Mouse (Mus musculus): ENCODE measurements around the gene Gm17019. TPM values are rescaled to one million over a fixed set of nuclear protein-coding genes. Genes with fewer than 3 reads are reported as not detected.
"Not testable (repeated sequence)": the region's sequence is repeated elsewhere in the genome, so short reads cannot be mapped to it uniquely, and the experiment has no call there.

Gm17019 gene
- polyA plus RNA-seq, 1 experiment from 2014 or later, result not detected

DNA sequence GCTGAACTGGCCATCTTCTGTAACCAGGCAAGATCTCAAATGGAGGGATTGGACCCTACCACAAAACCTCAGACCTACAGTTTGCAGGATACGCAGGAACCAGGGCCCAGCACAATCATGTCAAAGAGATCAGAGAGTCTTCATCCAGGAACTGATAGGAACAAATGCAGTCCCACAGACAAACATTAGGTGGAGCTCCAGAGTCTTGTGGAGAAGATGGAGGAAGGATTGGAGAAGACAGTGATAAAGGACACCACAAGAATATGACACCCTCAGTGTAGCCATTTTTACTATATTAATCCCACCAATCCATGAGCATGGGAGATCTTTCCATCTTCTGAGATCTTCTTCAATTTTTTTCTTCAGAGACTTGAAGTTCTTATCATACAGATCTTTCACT is 8.5 kb downstream of the Gm17019 start:
- not testable (repeated sequence) for H3K27ac ChIP-seq (ENCODE audit: poor library complexity, severe bottlenecking); H3K4me1 ChIP-seq (replicated peaks); ATAC-seq (ENCODE audit: insufficient number of reproducible peaks, low FRiP score); H3K27me3 ChIP-seq (replicated peaks); H3K4me3 ChIP-seq; H3K36me3 ChIP-seq; H3K4me2 ChIP-seq; H3K9ac ChIP-seq
- peaks cover 16% of the 10 kb centered on the region for H3K9me3 ChIP-seq (replicated peaks)
- 77% methylated on average over 1 of the region's 1 CpGs for WGBS

DNA sequence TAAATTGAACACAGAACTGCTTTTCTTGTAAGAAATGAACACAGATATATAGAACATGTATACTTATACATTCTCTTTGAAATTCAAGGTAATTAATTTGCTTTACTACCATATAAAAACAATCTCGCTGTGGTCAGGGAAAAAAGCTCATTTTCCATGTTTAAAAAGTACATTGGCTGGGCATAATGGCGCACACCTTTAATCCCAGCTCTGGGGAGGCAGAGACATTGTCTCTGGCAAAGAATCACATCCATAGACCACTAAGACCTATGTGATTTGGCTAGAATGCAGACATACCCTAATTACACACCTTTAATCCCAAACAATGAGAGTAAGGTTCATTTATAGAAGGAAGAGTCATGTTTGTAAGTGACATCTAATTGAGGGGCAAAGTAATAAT is 12.7 kb downstream of the Gm17019 start:
- not testable (repeated sequence) for H3K36me3 ChIP-seq; H3K9ac ChIP-seq; H3K27ac ChIP-seq (ENCODE audit: poor library complexity, severe bottlenecking); H3K4me1 ChIP-seq (replicated peaks); H3K4me3 ChIP-seq; H3K4me2 ChIP-seq; H3K27me3 ChIP-seq (replicated peaks)
- peaks cover 10% of the 10 kb centered on the region for H3K9me3 ChIP-seq (replicated peaks)
- WGBS, result 63% methylated on average over 2 of the region's 2 CpGs
- ATAC-seq (ENCODE audit: insufficient number of reproducible peaks, low FRiP score), result peak; percentile 53; the same call in 1 of the 2 replicates

DNA sequence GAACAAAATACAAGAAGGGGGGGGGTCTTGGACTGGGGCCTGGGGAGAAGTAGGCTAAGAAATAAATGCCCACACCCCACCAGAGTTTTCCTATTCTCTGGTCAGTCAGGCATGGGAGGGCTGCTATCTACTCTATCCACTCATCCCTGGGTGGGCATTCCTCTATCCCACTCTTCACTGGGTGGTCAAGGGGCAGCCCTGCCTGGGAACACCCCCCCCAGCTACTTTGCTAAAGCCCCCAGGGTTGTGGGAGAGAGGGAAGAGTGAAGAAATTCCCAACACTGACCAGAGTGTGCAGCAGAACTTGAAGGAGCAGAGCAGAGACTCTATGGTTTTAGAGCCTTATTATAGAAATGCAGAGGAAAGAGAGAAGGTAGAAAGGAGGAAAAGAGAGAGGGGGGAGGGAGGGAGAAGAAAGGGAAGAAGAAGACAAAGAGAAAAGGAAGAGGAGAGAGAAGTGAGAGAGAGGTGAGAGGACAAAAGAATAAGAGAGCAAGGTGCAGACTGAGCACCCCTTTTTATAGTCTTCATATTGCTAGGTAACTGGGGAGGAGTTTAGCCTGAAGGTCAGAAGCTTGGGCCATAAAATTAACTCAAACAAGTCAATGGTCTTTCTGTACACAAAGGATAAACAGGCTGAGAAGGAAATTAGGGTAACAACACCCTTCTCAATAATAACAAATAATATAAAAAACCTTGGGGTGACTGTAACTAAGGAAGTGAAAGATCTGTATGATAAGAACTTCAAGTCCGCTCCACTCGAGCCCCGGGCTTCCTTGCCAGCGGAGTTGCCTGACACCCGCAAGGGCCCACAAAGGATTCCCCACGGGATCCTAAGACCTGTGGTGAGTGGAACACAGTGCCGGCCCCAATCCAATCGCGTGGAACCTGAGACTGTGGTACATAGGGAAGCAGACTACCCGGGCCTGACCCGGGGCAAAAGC is 21.9 kb downstream of the Gm17019 start:
- H3K4me2 ChIP-seq; H3K4me3 ChIP-seq; H3K4me1 ChIP-seq (replicated peaks); H3K9ac ChIP-seq; H3K27me3 ChIP-seq (replicated peaks); H3K36me3 ChIP-seq; H3K27ac ChIP-seq (ENCODE audit: poor library complexity, severe bottlenecking): not testable (repeated sequence)
- 0 out of 2 replicates have a peak, but pooled peaks have one; percentile 57 for ATAC-seq (ENCODE audit: insufficient number of reproducible peaks, low FRiP score)
- peaks cover 15% of the 10 kb centered on the region for H3K9me3 ChIP-seq (replicated peaks)
- 77% methylated on average over 11 of the region's 11 CpGs for WGBS

DNA sequence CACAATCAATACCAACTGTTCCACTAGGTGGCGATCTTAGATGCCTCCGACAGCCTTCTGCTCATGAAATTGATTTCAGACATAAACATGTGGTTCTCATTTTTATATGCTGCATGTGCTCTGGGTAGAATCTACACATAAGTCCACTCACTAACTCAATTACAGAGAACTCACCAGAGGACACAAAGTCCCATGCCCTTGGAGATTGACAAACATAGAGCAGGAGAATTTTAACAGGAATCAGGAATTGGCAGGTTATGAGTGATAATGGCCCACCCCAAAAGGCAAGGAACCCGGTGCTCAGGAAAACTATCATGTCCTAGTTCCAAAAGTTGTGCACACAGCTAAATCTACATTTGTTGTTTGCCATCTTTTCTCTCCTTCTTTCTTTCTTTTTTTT is 25.9 kb downstream of the Gm17019 start:
- H3K27me3 ChIP-seq (replicated peaks); H3K4me2 ChIP-seq; H3K9ac ChIP-seq; H3K4me3 ChIP-seq; H3K27ac ChIP-seq (ENCODE audit: poor library complexity, severe bottlenecking); ATAC-seq (ENCODE audit: insufficient number of reproducible peaks, low FRiP score); H3K4me1 ChIP-seq (replicated peaks); H3K36me3 ChIP-seq: not testable (repeated sequence)
- WGBS, result 49% methylated on average over 3 of the region's 3 CpGs
- peaks cover 23% of the 10 kb centered on the region for H3K9me3 ChIP-seq (replicated peaks)

DNA sequence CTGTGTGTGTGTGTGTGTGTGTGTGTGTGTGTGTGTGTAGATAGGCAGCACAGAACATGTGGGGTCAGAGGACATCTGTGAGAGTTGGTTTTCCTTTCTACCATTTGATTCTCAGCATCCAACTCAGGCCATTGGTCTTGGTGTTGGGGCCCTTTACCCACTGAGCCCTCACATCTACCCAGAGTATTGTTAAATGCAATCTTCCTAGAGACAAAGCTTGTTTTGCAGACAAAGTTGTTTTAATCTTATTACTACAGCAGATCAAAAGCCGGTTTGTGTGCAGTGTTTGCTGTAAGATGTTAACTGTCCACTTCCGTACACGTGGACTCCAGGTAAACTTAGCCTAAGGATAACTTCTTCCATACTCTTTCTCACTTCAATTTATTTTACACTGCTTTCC is 26.5 kb downstream of the Gm17019 start:
- not testable (repeated sequence) for H3K9ac ChIP-seq; H3K4me2 ChIP-seq; H3K4me3 ChIP-seq; ATAC-seq (ENCODE audit: insufficient number of reproducible peaks, low FRiP score); H3K27ac ChIP-seq (ENCODE audit: poor library complexity, severe bottlenecking); H3K36me3 ChIP-seq; H3K27me3 ChIP-seq (replicated peaks); H3K4me1 ChIP-seq (replicated peaks)
- H3K9me3 ChIP-seq (replicated peaks), result peaks cover 19% of the 10 kb centered on the region
- WGBS, result 61% methylated on average over 3 of the region's 3 CpGs

DNA sequence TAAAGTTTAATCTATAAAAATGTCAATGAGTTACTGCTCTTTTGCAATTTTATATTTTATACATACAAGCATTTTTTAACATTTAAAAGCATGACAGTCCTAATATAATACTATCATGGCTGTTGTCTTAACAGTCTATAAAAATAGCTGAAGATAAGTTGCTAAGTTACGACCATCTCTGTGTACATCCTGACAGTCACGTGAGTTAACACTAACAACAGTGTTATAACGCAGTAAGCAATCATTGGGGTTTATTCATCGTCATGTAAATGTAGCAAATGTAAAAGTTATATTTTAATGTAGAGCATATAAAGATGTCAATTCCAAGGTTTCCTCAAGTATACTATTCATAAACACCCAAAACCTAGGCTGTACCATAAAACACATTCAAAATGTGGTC is 27.2 kb downstream of the Gm17019 start:
- WGBS, result 46% methylated on average over 3 of the region's 4 CpGs
- not testable (repeated sequence) for H3K4me1 ChIP-seq (replicated peaks); H3K9ac ChIP-seq; H3K27me3 ChIP-seq (replicated peaks); H3K4me3 ChIP-seq; H3K36me3 ChIP-seq; H3K27ac ChIP-seq (ENCODE audit: poor library complexity, severe bottlenecking); H3K4me2 ChIP-seq
- peaks cover 13% of the 10 kb centered on the region for H3K9me3 ChIP-seq (replicated peaks)
- peak; percentile 61 for ATAC-seq (ENCODE audit: insufficient number of reproducible peaks, low FRiP score)

DNA sequence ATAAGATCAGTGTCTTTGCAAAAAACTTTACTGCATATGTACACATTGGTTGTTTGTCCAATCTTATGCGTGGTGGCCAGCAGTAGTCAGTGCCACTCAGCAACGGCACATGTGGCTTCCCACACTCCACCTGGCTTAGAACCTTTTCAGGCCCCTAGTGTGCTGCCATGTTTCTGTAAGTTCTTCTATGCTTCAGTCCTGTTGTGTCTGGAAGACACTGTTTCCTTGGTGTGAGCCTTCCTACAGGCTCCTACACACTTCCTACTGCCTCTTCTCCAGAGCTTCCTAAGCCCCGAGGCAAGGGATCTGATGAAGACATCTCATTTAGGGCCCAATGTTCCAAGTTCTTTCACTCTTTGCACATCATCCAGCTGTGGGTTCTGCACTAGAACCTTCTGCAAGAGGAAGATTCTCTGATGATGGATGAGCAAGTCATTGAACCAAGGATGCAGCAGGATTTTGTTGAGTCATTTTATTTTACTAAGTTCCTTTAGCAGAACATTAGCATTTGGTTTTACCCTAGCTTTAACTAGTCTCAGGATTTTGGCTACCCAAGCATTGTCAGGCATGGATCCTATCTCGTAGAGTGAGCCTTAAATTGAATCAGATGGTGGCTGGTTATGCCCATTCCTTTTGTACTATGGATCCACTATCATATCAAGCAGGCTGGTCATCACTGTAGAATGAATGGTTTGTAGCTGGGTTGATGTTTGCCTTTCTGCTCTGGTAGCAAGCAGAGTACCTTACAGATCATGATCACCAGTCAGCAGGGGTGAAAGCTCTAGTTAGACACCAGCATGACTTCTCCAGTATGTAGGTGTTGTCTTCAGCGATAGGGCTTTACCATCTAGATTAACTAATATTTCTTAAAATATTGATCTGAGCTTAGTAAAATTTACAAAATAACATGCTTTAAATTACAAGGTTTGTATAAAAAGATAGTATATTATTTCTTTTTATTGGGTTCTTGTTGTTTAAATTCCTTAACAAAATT is 27.9 kb downstream of the Gm17019 start:
- H3K27me3 ChIP-seq (replicated peaks); H3K4me2 ChIP-seq; H3K36me3 ChIP-seq; H3K4me3 ChIP-seq; H3K4me1 ChIP-seq (replicated peaks); H3K9ac ChIP-seq; H3K27ac ChIP-seq (ENCODE audit: poor library complexity, severe bottlenecking): not testable (repeated sequence)
- peaks cover 17% of the 10 kb centered on the region for H3K9me3 ChIP-seq (replicated peaks)
- 69% methylated on average over 5 of the region's 5 CpGs for WGBS
- peak; percentile 87 for ATAC-seq (ENCODE audit: insufficient number of reproducible peaks, low FRiP score)

DNA sequence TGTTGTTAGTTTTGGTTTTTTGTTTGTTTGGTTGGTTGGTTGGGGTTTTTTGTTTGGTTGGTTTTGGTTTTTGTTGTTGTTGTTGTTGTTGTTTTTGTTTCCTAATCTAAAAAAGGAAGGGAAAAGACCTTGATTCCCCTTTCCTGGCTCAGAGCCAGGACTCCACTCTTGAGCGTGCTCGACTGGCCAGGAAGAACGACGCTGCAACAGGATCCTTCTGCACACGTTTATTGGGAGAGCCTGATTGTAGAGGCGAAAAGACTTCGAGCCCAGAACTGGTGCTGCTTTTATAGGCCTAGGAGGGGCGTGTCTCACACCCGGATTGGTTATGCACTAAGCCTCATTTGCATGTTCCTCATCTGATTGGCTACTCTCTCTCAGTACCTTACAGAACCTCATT is 34.7 kb downstream of the Gm17019 start:
- H3K9ac ChIP-seq; H3K4me3 ChIP-seq; H3K4me2 ChIP-seq; H3K36me3 ChIP-seq; H3K4me1 ChIP-seq (replicated peaks); H3K27ac ChIP-seq (ENCODE audit: poor library complexity, severe bottlenecking); H3K27me3 ChIP-seq (replicated peaks): not testable (repeated sequence)
- peaks cover 19% of the 10 kb centered on the region for H3K9me3 ChIP-seq (replicated peaks)
- WGBS, result 68% methylated on average over 9 of the region's 9 CpGs
- ATAC-seq (ENCODE audit: insufficient number of reproducible peaks, low FRiP score), result 0 out of 2 replicates have a peak, but pooled peaks have one; percentile 39

DNA sequence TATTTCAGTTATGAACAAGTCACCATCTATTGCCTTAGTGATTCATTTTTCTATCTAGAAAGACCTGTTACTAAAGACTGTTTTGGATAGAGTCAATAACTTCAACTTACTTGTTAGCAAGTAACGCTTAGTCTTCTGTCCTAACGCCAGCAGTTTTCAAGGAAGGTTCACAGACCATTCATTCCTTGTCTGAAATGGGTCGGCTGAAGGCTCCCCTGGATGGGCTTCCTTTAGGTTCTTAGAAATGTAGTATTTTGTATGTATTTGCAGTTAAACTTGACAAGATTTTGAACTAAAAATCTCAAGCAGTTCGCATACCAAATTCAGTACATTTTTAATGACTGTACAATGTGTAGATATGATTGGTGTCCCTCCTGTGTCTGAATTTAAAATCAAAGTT is 35.2 kb downstream of the Gm17019 start:
- not testable (repeated sequence) for H3K9ac ChIP-seq; H3K27ac ChIP-seq (ENCODE audit: poor library complexity, severe bottlenecking); H3K4me2 ChIP-seq; H3K4me3 ChIP-seq; H3K4me1 ChIP-seq (replicated peaks); H3K36me3 ChIP-seq; H3K27me3 ChIP-seq (replicated peaks)
- ATAC-seq (ENCODE audit: insufficient number of reproducible peaks, low FRiP score), result peak; percentile 39; the same call in 1 of the 2 replicates
- peaks cover 19% of the 10 kb centered on the region for H3K9me3 ChIP-seq (replicated peaks)
- 73% methylated on average over 4 of the region's 4 CpGs for WGBS

DNA sequence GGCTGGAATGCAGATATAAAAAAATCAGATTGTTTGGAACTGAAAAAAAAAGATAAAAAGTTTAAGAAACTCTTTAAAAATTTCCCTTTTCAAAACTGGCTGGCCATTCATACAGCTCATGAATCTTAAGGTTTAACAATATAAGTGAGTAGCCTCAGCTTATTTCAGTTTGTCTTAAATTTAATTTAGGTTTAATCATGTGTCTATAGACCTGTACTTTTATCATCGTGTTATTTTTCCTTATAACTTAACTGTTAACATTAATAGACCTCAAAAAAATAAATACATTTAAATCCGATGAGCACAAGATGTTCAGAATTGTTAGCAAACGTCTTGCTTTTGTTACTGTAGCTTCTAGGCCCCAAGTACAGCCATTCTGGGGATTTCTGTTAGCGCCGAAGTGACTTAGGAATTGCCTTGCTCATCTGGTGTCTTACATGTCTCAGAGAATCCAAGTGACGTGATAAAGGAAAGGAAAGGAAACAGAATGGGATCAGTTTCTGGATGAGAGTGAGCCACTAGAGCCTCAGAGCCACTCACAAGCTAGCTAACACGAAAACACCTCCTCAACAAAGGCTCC is 36.0 kb downstream of the Gm17019 start:
- not testable (repeated sequence) for H3K27me3 ChIP-seq (replicated peaks); H3K27ac ChIP-seq (ENCODE audit: poor library complexity, severe bottlenecking); H3K9ac ChIP-seq; H3K4me2 ChIP-seq; H3K36me3 ChIP-seq; H3K4me3 ChIP-seq; H3K4me1 ChIP-seq (replicated peaks)
- peak; percentile 33; the same call in 1 of the 2 replicates for ATAC-seq (ENCODE audit: insufficient number of reproducible peaks, low FRiP score)
- 63% methylated on average over 7 of the region's 7 CpGs for WGBS
- H3K9me3 ChIP-seq (replicated peaks), result peaks cover 17% of the 10 kb centered on the region

DNA sequence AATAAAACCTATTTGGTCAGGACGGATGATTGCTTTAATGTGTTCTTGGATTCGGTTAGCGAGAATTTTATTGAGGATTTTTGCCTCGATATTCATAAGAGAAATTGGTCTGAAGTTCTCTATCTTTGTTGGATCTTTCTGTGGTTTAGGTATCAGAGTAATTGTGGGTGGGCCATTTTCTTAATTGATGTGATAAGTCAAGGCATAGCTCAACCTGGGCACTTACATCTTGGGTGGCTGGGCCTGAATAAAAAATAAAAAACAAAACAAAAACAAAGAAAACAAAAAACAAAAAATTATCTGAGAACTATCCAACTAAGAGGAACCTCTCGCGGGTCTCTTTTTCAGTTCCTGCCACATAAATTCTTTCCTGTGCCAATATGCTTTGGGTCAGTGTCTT is 38.7 kb downstream of the Gm17019 start:
- not testable (repeated sequence) for H3K4me2 ChIP-seq; H3K4me3 ChIP-seq; H3K27ac ChIP-seq (ENCODE audit: poor library complexity, severe bottlenecking); H3K27me3 ChIP-seq (replicated peaks); H3K4me1 ChIP-seq (replicated peaks); H3K36me3 ChIP-seq; H3K9ac ChIP-seq
- WGBS, result 78% methylated on average over 6 of the region's 6 CpGs
- peak; percentile 84; the same call in 1 of the 2 replicates for ATAC-seq (ENCODE audit: insufficient number of reproducible peaks, low FRiP score)
- peaks cover 23% of the 10 kb centered on the region for H3K9me3 ChIP-seq (replicated peaks)
